Mouse (Mus musculus): ENCODE measurements around the gene Mier1. TPM values are rescaled to one million over a fixed set of nuclear protein-coding genes. Genes with fewer than 3 reads are reported as not detected.
"Not testable (repeated sequence)": the region's sequence is repeated elsewhere in the genome, so short reads cannot be mapped to it uniquely, and the experiment has no call there.

The Mier1 gene
- total RNA-seq, 2 experiments from 2014 or later, result 44.9 to 45.6 TPM

DNA sequence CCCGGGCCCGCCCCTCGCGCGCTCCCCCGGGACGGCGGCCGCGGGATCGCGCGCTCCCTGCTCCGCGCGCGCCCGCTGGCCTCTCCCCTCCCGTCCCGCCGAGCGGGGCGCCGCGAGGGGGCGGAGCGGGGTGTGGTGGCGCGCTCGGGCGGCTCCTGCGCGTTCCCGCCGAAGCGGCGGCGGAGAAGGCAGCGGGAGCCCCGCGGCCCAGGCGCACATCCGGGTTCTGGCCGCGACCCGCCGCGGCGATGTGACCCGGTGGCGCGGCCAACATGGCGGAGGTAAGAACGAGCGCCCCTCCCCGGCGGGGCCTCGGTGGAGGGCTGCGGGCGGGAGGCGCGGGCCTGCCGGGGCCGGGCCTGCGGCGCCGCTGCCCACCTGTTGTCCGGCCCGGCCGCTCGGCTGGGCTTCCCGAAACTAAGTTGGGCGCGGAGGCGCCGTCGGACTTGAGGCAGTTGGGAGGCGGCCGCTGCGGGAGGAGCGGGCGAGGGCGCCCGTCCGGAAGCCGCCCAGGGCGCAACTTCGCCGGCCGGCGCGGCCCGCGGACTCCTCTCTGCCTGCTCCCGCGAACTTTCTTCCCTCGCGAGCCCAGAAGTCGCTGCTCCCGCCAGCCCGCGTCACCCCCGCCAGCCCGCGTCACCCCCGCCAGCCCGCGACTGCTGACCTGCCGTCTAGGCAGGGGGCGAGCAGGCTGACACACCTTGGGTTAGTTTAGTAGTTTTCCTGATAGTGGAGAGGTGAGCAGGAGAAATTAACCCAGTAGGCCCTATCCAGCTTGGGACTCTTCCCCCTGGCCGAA lies 5.2 kb downstream of the Mier1 start:
- intact Hi-C loops (cut with DNase I), result loop anchor here (2.0 to 10.0 kb wide), 2 partner anchors 193 to 355 kb away; partner anchors contain the start of gene Oma1

DNA sequence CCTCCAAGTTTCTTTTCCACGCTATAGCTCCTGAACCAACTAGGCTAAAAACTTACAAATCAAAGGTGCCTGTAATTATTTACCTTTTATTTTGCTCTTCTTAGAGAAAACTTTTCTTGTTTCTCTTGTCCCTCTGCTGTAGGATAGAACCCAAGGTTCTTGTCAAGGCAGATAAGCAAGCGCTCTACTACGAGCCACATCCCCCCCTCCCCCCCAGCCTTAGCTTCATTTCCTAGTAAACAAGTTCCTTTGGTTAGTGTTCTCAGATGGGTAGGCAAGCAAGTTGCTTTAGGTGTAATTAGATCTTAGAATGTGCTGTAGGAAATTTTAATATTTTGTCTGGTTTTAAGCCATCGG lies 5.8 kb downstream of the Mier1 start:
- H3K27ac ChIP-seq, result peak overlapping the region; percentile 78

More for the DNA sequence above, 5.2 kb downstream of the Mier1 start:
- DNase-seq (ENCODE audit: extremely low spot score in 1 of 2, low spot score in 2 of 2), result peak; percentile 79 to 84
- TF ChIP-seq CTCF (IDR thresholded peaks at IDR 0.05), result no peak; the same call in 1 of the 2 replicates
- H3K4me3 ChIP-seq, result peak overlapping the region; percentile 52
- peak overlapping the region; percentile 78 for H3K27ac ChIP-seq

DNA sequence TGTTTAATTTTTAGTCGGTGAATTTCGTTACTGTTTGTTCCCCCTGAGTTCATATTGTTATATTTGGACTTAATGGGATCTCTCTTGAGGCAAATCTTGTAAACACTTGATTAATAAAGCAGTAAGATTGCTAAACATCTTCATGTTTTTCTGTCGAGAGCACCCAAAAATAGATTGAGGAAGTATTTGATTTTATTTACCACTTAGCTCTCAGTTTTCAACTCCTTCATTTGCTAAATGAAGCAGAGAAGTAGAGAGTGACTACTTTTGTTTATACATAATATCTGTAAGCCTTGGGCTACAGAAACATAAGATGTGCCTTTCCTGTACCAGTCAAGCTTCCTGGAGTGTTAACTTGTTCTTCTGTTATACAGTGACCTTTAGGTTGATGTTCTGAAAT lies 6.2 kb downstream of the Mier1 start:
- no peak for TF ChIP-seq CTCF (IDR thresholded peaks at IDR 0.05)
- Histone ChIP-seq H3K4me3 (peak overlapping the region; percentile 52), H3K27ac (no peak overlapping the region)
- intact Hi-C loops (cut with DNase I), result no loop called here
- no peak for DNase-seq (ENCODE audit: extremely low spot score in 1 of 2, low spot score in 2 of 2)

More for the DNA sequence above, 5.8 kb downstream of the Mier1 start:
- TF ChIP-seq CTCF (IDR thresholded peaks at IDR 0.05), result no peak
- peak overlapping the region; percentile 52 for H3K4me3 ChIP-seq
- intact Hi-C loops (cut with DNase I), result no loop called here
- no peak for DNase-seq (ENCODE audit: extremely low spot score in 1 of 2, low spot score in 2 of 2)

DNA sequence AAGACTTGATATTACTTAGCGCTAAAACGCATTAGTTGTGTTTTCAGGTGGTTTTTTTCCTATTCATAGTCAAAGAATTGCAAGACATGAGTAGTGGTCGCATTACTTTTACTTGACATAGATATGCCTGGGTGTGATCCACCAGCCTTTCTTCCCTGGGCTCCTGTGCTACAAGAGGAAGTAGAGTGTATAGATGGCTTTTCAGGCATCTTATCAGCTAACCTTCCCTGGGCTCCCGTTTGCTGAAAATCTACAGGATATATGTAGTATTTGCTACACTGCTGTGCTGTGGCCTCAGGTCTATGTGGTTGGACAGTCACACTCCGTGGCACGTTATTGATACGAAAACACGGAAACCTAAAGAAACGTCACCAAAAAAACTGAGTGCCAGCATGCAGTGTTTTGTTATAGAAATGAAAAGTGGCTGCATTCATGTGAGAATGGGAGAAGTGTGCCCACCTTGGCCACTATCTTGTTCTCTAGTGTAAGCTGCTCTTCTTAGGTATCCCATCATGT lies 6.7 kb downstream of the Mier1 start:
- intact Hi-C loops (cut with DNase I), result no loop called here
- Histone ChIP-seq H3K4me3 (no peak overlapping the region), H3K27ac (no peak overlapping the region)

DNA sequence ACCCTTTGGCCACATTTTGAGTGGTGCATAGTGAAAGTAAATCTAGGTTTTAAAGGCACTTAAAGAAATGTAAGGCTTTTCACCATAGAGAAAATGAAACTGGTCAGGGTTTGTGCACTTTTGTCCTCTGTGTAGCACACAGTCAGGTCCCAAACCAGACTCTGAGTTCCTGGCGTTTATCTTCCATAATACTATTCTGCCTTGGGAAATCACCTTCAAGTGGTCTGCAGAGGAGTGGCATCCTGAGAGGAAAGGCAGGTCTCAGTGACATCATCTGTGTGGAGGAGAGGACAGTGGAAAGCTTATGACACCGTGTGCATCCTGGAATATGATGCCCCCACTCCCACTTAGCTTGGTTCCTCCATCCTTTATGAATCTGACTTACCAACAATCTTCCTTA lies 8.9 kb downstream of the Mier1 start:
- intact Hi-C loops (cut with DNase I), result no loop called here
- Histone ChIP-seq H3K4me3 (no peak overlapping the region), H3K27ac (no peak overlapping the region)
- TF ChIP-seq CTCF (IDR thresholded peaks at IDR 0.05), result no peak
- DNase-seq (ENCODE audit: extremely low spot score in 1 of 2, low spot score in 2 of 2), result no peak

More for the DNA sequence above, 6.7 kb downstream of the Mier1 start:
- no peak for TF ChIP-seq CTCF (IDR thresholded peaks at IDR 0.05)
- no peak for DNase-seq (ENCODE audit: extremely low spot score in 1 of 2, low spot score in 2 of 2)

DNA sequence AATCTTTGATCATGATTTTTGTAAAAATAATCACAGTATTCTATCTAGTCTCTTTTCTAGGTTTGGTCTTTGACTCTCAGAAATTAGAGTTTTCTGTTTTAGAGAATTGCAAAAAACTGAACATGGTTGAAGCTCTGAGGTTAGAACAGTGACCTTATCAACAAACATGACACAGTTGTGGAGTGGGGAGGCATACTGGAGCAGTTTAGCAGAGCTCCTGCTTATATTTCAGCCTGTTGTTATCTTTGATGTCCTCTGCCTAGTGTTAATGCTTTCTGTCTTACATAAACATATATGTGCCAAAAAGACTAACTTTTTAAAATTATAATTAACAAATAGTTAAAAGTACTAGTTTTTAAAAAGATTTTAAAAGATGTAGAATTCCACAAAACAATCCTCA lies 9.4 kb downstream of the Mier1 start:
- intact Hi-C loops (cut with DNase I), result no loop called here
- no peak for TF ChIP-seq CTCF (IDR thresholded peaks at IDR 0.05)
- DNase-seq (ENCODE audit: extremely low spot score in 1 of 2, low spot score in 2 of 2), result no peak
- Histone ChIP-seq H3K4me3 (no peak overlapping the region), H3K27ac (no peak overlapping the region)

DNA sequence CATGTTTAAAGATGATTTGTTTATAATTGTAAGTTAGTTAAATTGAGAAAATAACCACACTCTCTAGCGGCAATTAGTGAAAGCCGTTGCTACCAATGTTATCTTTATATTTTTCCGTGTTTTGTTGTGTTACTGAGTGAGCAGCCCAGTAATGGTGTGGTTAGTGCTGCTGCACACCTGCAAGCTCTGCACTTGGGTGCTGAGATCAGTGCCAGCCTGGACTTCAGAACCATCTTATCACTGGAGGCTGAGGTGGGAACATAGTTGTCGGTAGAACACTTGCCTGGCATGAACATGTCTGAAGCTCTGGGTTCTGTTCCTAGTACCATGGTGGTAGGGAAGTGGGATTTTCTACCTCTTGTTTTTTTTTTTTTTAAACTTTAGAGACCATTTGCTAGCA lies 12.3 kb downstream of the Mier1 start:
- TF ChIP-seq CTCF (IDR thresholded peaks at IDR 0.05), result no peak
- intact Hi-C loops (cut with DNase I), result no loop called here
- no peak for DNase-seq (ENCODE audit: extremely low spot score in 1 of 2, low spot score in 2 of 2)
- Histone ChIP-seq H3K27ac (no peak overlapping the region), H3K4me3 (no peak overlapping the region)

DNA sequence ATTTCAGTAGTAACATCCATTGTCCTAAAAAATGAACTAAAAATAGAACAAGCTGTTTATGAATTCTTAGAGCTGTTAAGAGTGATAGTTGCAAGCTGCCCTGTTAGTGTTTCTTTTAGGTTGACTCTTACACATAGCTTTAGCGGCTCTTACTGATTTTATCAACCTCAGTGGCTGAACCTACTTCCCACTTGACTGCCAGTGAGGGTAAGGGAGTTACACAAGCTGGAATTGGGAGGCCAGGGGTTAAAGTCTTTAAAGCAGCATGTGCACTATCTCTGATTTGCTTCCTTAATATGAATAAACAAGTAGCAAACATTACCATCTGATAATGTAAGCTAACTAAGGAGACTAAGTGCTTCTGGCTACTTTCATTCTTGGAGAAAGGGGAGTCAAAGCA lies 22.8 kb downstream of the Mier1 start:
- no peak for TF ChIP-seq CTCF (IDR thresholded peaks at IDR 0.05)
- intact Hi-C loops (cut with DNase I), result no loop called here
- no peak for DNase-seq (ENCODE audit: extremely low spot score in 1 of 2, low spot score in 2 of 2)
- no peak overlapping the region for H3K27ac ChIP-seq
- no peak overlapping the region for H3K4me3 ChIP-seq

DNA sequence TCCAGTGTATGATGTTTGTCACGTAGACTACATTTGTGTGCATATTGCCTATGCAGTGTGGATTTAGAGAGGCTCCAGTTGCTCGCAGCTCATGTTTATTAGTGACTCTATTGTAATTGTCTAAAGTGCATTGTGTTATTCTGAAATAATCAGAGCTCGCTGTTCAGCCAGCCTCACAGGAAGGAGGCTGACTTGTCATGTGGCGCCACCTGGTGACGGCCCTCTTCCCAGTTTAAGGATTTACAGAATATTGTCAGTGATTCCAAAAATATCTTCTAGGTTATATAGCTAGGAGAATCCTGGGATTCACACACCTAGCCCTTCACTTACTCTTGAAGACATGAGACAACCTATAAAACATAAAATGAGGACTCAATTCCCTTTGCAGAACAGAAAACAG lies 32.1 kb downstream of the Mier1 start:
- Histone ChIP-seq H3K27ac (peak overlapping the region; percentile 4; the same call in 1 of the 2 replicates), H3K4me3 (no peak overlapping the region)
- intact Hi-C loops (cut with DNase I), result loop anchor here (1.0 to 5.0 kb wide), 2 partner anchors 159 to 201 kb away; no protein-coding TSS in a partner anchor
- peak; percentile 75 to 82 for DNase-seq (ENCODE audit: extremely low spot score in 1 of 2, low spot score in 2 of 2)
- peak; percentile 84 for TF ChIP-seq CTCF (IDR thresholded peaks at IDR 0.05)

DNA sequence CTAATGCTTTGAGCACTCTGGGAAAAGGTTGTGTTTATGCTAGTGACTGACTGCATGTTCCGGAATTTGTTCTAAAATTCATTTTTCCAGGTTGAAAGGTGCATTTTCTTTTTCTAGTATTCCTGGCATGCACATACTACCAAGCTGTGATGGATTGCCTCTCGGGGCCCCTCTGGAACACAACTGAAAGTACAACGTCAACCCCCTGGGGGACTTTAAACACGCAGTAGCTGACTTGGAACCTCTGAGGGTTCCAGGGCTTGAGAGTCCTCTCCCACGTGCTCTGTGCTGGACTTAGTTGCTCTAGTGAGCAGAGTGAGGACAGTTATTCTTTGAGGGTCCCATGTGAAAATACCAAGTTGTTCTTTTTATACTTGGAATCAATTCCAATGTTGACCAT lies 37.8 kb downstream of the Mier1 start:
- H3K4me3 ChIP-seq, result no peak overlapping the region
- DNase-seq (ENCODE audit: extremely low spot score in 1 of 2, low spot score in 2 of 2), result no peak
- no peak overlapping the region for H3K27ac ChIP-seq
- TF ChIP-seq CTCF (IDR thresholded peaks at IDR 0.05), result no peak
- intact Hi-C loops (cut with DNase I), result no loop called here

DNA sequence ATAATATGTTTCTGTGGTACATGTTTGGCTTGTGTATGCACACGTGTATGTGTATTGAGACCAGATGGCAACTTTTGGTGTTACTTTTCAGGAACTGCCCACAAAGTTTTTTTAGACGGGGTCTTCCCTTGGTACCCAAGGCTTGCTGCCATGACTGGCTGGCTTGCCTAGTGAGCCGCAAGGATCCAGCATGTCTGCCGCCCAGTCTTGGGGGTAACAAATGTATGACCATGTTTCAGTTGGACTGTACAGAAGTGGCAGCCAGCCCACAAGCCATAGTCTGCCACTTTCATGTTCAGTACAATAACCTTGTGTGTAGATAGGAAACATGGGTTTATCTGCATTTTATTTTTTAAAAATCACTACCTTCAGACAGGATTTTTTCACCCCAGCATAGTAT lies 44.6 kb downstream of the Mier1 start:
- H3K27ac ChIP-seq, result no peak overlapping the region
- no peak for TF ChIP-seq CTCF (IDR thresholded peaks at IDR 0.05)
- intact Hi-C loops (cut with DNase I), result no loop called here
- no peak overlapping the region for H3K4me3 ChIP-seq
- DNase-seq (ENCODE audit: extremely low spot score in 1 of 2, low spot score in 2 of 2), result no peak

DNA sequence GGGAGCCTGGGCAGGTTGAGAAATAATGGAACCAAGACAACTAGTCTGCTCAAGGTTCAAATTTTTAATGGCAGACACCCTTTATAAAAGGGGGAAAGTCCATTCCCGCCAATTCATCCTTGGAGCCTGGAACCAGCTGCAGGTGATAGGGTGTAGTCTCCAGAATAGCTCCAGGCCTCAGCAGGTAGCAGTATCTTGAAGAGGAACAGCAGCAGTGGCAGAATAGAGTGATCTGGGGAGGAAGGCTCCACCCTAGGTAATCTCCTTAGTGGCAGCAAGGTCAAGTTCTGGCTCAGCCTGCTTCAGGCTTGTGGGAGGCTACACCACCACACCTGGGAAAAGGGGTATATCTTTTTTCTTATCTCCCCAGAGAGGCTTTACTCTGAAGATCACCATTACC lies 52.0 kb downstream of the Mier1 start:
- H3K27ac ChIP-seq; intact Hi-C loops (cut with DNase I); DNase-seq (ENCODE audit: extremely low spot score in 1 of 2, low spot score in 2 of 2); H3K4me3 ChIP-seq: not testable (repeated sequence)

DNA sequence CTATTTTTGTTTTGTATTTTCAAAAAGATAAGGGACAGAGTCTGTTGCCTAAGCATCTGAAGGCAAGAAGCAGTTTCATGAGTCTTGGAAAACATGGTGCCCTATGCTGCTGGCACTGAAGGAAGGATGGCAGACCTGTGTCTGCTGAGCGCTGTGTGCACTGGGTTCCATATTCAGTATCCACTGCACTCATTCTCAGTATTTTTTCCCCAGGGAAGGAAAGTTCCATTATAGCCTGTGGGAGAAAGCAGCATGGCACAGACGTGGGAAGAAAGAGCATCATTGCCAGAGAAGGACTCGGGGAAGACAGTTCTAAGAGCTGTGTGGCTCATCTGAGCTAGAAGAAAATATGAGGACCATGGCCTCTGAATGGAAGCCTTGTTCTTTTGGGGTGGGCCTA lies 57.1 kb downstream of the Mier1 start:
- H3K4me3 ChIP-seq, result no peak overlapping the region
- H3K27ac ChIP-seq, result peak overlapping the region; percentile 73
- DNase-seq (ENCODE audit: extremely low spot score in 1 of 2, low spot score in 2 of 2), result no peak
- no peak for TF ChIP-seq CTCF (IDR thresholded peaks at IDR 0.05)
- intact Hi-C loops (cut with DNase I), result no loop called here

Data from left cerebral cortex, adult 2 months (tissue).